Mouse (Mus musculus) cerebellum, adult 2 months (tissue): Measurements from ENCODE around the gene Trappc4. TPM values are rescaled to one million over a fixed set of nuclear protein-coding genes. Genes with fewer than 3 reads are reported as not detected.
"Not testable (repeated sequence)": the region's sequence is repeated elsewhere in the genome, so short reads cannot be mapped to it uniquely, and the experiment has no call there.

Experiments used
- DNase-seq, 2 experiments: peaks; one replicate each; pipeline ENCODE4 v3.0.0; 2021
- H3K27ac ChIP-seq: fragments of 200-500 bp; 2 replicates; pipeline ENCODE4 v1.5.1; 2012; ENCODE audit warnings: low read length, control low read depth, inconsistent platforms; ENCODE audit not compliant: insufficient read depth
- H3K27me3 ChIP-seq: fragments of 200-500 bp; 2 replicates; pipeline ENCODE4 v1.6.1; 2012; ENCODE audit warnings: inconsistent platforms, mild to moderate bottlenecking, low read length, moderate library complexity; ENCODE audit not compliant: control insufficient read depth, insufficient read depth
- H3K4me1 ChIP-seq: fragments of 200-500 bp; 2 replicates; pipeline ENCODE4 v1.6.1; 2011; ENCODE audit warnings: low read length; ENCODE audit not compliant: control insufficient read depth, insufficient read depth
- H3K4me3 ChIP-seq: fragments of 200-500 bp; replicated peaks from 2 replicates; pipeline ENCODE3; 2011; ENCODE audit warnings: mild to moderate bottlenecking, low read depth, low read length, control low read depth; ENCODE audit not compliant: insufficient read depth
- CTCF ChIP-seq: fragments of 200-500 bp; IDR thresholded peaks from 2 replicates; pipeline ENCODE4 v1.5.1; 2011; ENCODE audit warnings: low read depth, mild to moderate bottlenecking, control low read depth, low read length, moderate library complexity, borderline replicate concordance; ENCODE audit not compliant: insufficient read depth
- POLR2A ChIP-seq: fragments of 200-500 bp; IDR thresholded peaks from 2 replicates; pipeline ENCODE4 v1.6.1; 2011; ENCODE audit warnings: low read length, control low read depth, borderline replicate concordance; ENCODE audit not compliant: insufficient read depth
- WGBS: fragments of 180-500 bp; shearing (Covaris S2); methylation state at CpG from one replicate; pipeline ENCODE4 v1.1.7; 2018; 5-methylcytosine and 5-hydroxymethylcytosine counted together
- polyA plus RNA-seq: library from polyadenylated mRNA; depleted of rRNA; stranded (reverse); fragments of >200 nt; gene quantifications from 2 replicates; pipeline ENCODE4 v1.2.3, GENCODE M21; 2012

Trappc4 gene
- polyA plus RNA-seq, 1 experiment = 103 TPM

DNA sequence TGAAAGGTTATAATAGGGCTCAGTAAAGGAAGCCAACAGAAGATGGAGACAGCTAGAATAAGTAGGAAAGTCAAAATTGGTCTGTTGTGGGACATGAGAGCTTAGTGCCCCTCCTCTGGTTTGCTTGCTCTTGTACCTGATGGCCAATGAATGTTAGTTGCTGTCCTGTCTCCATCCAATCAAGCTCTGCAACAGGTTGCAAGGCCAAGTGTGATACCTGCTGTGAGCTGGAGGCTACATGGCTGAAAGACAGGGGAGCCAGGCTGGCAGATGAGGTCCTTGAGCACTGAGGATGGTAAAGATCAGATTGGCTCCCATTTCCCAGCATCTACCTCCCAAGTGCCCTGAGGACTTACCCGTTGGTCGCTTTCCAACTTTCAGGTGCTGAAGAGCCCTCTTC, 5.4 kb upstream of the Trappc4 start:
- WGBS = 90% methylated on average over 2 of the region's 2 CpGs
- H3K27ac ChIP-seq = no peak overlapping the region
- no peaks in the 10 kb centered on the region for H3K27me3 ChIP-seq
- no peaks in the 10 kb centered on the region for H3K4me1 ChIP-seq
- H3K4me3 ChIP-seq = no peak overlapping the region
- TF ChIP-seq POLR2A (no peak), CTCF (no peak)
- DNase-seq = peak in 1 of 2 experiments; percentile 16

DNA sequence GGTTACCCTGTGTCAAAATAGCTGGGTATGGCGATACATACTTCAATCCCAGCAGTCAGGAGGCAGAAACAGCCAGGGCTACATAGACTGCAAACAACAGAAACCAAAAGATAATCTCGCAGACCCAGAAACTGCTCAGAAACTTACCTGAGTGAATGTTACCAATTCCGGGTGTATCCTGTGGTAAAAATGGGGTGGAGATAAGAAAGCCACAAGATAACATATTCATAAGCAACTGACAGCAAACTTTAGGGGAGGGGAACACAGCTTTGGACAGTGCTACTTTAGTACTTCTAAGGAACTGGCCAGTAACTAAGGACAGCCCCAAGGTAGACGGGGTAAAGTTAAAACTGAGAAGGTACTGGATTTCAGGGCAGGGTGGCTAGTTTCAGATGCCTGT, 4.9 kb upstream of the Trappc4 start:
- Histone ChIP-seq H3K4me3 (no peak overlapping the region), H3K4me1 (no peaks in the 10 kb centered on the region), H3K27ac (no peak overlapping the region), H3K27me3 (no peaks in the 10 kb centered on the region)
- 88% methylated on average over 4 of the region's 4 CpGs for WGBS
- TF ChIP-seq CTCF = no peak
- no peak for TF ChIP-seq POLR2A
- DNase-seq = no peak

DNA sequence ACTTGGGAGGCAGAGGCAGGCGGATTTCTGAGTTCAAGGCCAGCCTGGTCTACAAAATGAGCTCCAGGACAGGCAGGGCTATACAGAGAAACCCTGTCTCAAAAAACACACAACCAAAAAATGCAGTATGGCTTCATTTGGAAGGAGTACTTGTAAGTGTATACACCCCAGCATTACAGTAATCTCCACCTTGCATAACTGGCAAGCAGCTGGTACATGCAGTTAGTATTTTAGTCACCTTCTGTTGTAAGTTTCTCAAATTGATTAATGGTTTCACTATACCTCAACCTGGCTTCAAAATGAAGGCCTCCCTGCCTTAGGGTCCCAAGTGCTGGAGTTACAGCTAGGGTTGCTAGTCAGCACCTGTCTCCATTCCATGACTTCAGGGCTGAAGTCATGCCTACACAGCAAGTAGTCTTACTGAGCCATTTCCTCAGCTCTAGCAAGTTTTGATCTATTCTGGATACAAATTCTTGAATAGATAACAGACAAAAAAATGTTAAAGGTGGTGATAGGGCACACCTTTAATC, 4.3 kb upstream of the Trappc4 start:
- H3K4me1 ChIP-seq = no peaks in the 10 kb centered on the region
- 81% methylated on average over 1 of the region's 1 CpGs for WGBS
- DNase-seq = no peak

DNA sequence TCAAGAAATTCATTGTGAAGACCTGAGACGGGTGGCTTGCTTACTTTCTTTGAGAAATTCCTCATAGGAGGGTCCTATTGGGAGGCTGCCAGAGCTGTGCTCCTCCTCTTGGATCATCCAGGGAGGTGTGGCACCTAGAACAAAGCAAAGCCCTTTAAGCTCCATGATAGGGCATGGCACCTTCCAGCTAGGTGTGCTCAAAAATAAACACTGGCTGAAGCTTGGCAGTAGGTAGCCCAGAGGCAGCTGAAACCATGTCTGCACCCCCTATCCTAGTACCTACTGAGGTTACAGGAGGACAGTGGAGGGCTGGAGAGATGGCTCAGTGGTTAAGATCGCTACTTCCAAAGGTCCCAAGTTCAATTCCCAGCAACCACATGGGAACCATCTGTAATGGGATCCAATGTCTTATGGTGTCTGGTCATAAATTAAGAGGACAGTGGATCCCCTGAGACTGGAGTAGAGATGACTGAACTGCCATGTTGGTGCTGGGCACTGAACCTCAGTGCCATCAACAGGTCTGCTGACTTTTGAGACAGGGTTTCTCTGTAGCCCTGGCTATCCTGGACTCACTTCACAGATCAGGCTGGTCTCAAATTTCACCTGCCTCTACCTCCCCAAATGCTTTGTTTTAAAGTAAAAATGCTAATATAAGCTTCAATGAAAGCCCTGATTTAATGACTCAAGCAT, 3.4 kb upstream of the Trappc4 start:
- no peak for DNase-seq
- Histone ChIP-seq H3K4me3 (no peak overlapping the region), H3K27ac (no peak overlapping the region), H3K27me3 (no peaks in the 10 kb centered on the region), H3K4me1 (no peaks in the 10 kb centered on the region)
- 65% methylated on average over 2 of the region's 2 CpGs for WGBS
- TF ChIP-seq POLR2A (no peak), CTCF (no peak)

More for the DNA sequence above, 4.3 kb upstream of the Trappc4 start:
- Histone ChIP-seq H3K27me3 (no peaks in the 10 kb centered on the region), H3K27ac (no peak overlapping the region), H3K4me3 (no peak overlapping the region)
- TF ChIP-seq CTCF = no peak
- no peak for TF ChIP-seq POLR2A

DNA sequence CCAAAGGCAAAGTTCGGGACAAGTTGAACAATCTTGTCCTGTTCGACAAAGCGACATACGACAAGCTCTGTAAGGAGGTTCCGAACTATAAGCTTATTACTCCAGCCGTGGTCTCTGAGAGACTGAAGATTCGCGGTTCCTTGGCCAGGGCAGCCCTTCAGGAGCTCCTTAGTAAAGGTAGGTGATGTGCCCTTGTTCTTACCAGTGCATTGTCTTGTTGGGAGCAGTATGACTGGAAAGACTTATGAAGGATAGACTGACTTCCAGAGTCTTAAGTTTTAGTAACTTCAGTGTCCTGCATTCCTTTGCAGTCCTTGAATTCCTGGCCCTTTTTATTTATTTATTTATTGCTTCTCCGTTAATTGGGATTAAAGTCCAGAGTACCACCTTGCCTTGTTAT, 1.3 kb upstream of the Trappc4 start:
- WGBS = 79% methylated on average over 9 of the region's 9 CpGs
- DNase-seq, H3K27ac ChIP-seq, H3K4me1 ChIP-seq, H3K27me3 ChIP-seq, H3K4me3 ChIP-seq: not testable (repeated sequence)

DNA sequence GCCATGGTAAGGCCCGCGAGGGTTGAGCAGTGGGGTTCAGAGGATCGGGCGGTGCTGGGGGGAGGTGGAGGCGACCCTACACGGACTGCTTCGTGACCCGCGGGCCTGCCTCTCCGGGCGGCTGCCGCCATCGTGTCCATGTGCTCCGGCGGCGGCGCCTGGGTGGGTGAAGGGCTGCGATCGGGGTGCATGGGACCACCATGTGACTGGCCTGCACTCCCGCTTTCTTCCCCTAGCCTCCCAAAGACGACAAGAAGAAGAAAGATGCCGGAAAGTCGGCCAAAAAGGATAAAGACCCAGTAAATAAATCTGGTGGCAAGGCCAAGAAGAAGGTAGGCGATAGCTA, 325 bp upstream of the Trappc4 start:
- under 1% methylated on average over 24 of the region's 24 CpGs for WGBS
- Histone ChIP-seq H3K27me3 (no peaks in the 10 kb centered on the region), H3K4me3 (peak overlapping the region; percentile 96), H3K27ac (0 out of 2 replicates have a peak overlapping the region, but pooled peaks have one; percentile 3), H3K4me1 (no peaks in the 10 kb centered on the region)
- no peak for DNase-seq
- TF ChIP-seq POLR2A (no peak), CTCF (no peak)

DNA sequence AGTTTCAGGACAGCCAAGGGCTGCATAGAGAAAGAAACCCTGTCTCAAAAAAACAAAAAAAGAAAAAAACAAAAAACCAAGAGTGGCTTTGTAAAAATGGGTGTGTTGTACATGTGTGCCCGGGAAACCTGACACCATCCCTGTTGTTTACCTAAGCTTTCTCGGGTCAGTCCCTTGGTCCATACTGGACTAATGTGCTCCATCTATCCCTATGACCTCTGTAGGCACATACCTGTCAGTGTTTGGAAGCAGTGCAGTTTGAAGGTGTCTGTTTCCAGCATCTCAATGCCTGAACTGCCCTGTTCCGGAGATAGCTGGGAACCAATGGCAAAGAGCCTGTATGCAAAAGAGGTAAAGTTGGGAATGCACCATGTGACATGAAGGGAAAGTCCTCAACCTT, 2.4 kb downstream of the Trappc4 start:
- DNase-seq = no peak
- Histone ChIP-seq H3K4me1 (no peaks in the 10 kb centered on the region), H3K27ac (no peak overlapping the region), H3K4me3 (no peak overlapping the region), H3K27me3 (no peaks in the 10 kb centered on the region)
- 92% methylated on average over 3 of the region's 3 CpGs for WGBS
- no peak for TF ChIP-seq POLR2A
- TF ChIP-seq CTCF = no peak

DNA sequence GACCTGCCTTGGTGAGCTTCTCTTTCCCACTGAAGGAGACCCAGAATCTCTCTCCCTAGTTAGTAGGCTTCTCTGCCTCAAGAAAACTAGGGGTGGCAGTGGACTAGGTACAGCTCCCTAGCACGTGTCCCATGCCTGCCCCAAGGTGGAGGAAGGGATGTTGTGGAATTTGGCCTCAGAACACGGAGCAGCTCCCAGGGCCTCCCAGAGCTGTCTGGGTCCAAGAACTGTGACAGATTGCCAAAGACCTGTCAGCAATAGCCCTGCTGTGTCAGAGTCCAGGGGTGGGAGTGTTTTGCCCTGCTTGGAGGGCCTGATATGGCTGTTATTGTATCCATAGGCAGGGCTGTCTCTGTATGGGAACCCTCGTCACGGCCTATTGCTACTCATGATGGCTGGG, 6.3 kb downstream of the Trappc4 start:
- no peak for TF ChIP-seq CTCF
- no peak for TF ChIP-seq POLR2A
- H3K27ac ChIP-seq = no peak overlapping the region
- peak in 1 of 2 experiments; percentile 12 for DNase-seq
- no peak overlapping the region for H3K4me3 ChIP-seq
- no peaks in the 10 kb centered on the region for H3K27me3 ChIP-seq
- H3K4me1 ChIP-seq = peaks cover 8% of the 10 kb centered on the region; the same call in 1 of the 2 replicates
- WGBS = 51% methylated on average over 4 of the region's 4 CpGs
